Mouse (Mus musculus) limb, embryonic 13.5 days (tissue): ENCODE results near the gene Olfr711. TPM values are rescaled to one million over a fixed set of nuclear protein-coding genes. Genes with fewer than 3 reads are reported as not detected.
"Not testable (repeated sequence)": the region's sequence is repeated elsewhere in the genome, so short reads cannot be mapped to it uniquely, and the experiment has no call there.

ENCODE experiments used
- ATAC-seq: fragments of 200-750 bp; cut with Nextera tagmentation; 2 replicates; pipeline ENCODE4 v1.8.0; 2017; ENCODE audit warnings: low read depth, moderate number of reproducible peaks, moderate TSS enrichment; ENCODE audit not compliant: low FRiP score
- H3K27ac ChIP-seq: fragments of 300-500 bp; sonication (generic); 2 replicates; pipeline ENCODE4 v1.5.1; 2015; ENCODE audit warnings: inconsistent platforms, mild to moderate bottlenecking, moderate library complexity
- H3K27me3 ChIP-seq: fragments of 300-500 bp; sonication (generic); 2 replicates; pipeline ENCODE4 v1.6.1; 2015; ENCODE audit warnings: mild to moderate bottlenecking, inconsistent platforms
- H3K36me3 ChIP-seq: fragments of 300-500 bp; sonication (generic); 2 replicates; pipeline ENCODE4 v1.6.1; 2015; ENCODE audit warnings: inconsistent platforms, mild to moderate bottlenecking, moderate library complexity
- H3K4me1 ChIP-seq: fragments of 300-500 bp; sonication (generic); 2 replicates; pipeline ENCODE4 v1.6.1; 2015; ENCODE audit warnings: inconsistent platforms
- H3K4me2 ChIP-seq: fragments of 300-500 bp; sonication (generic); replicated peaks from 2 replicates; pipeline ENCODE4 v1.6.1; 2015; ENCODE audit warnings: inconsistent platforms, mild to moderate bottlenecking, moderate library complexity
- H3K4me3 ChIP-seq: fragments of 300-500 bp; sonication (generic); 2 replicates; pipeline ENCODE4 v1.5.1; 2015; ENCODE audit warnings: moderate library complexity, mild to moderate bottlenecking, inconsistent platforms
- H3K9ac ChIP-seq: fragments of 300-500 bp; sonication (generic); 2 replicates; pipeline ENCODE4 v1.6.1; 2015; ENCODE audit warnings: mild to moderate bottlenecking, inconsistent platforms
- H3K9me3 ChIP-seq: fragments of 300-500 bp; sonication (generic); 2 replicates; pipeline ENCODE4 v1.6.1; 2016; ENCODE audit warnings: inconsistent platforms
- WGBS: fragments of 180-500 bp; shearing (Covaris S2); methylation state at CpG from one replicate; pipeline ENCODE4 v1.1.7; 2015; 5-methylcytosine and 5-hydroxymethylcytosine counted together
- polyA plus RNA-seq: library from polyadenylated mRNA; unstranded; fragments of >200 nt; fragmentation: Nextera tagmentation; extraction: Ambion mirVana; gene quantifications from 2 replicates; pipeline ENCODE4 v1.2.1, GENCODE M21; 2015

Olfr711 gene
- polyA plus RNA-seq = not detected in 2 replicates

DNA sequence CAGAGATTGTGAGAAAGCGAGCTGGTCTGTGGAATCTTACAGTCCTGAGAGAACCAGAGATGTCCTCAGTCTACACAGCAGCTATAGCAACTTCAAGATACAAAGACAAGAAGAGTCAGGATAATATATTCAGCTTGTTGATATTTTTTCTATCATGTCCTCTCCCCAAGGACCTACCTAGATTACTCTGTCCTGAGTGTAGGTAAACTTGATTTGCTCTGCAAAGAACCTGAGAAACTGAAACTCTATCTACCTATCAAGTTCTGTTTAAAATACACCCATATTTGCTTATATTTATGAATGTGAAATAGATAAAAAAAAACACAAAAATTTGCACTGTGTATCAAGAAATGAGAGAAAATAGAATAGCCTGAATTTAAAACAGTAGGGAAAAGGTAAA lies at the start of gene Olfr711:
Olfr711 (minus strand) TSS at position 101 of the 400 bp plus-strand sequence.
- no peaks in the 10 kb centered on the region for H3K4me1 ChIP-seq
- H3K27me3 ChIP-seq = no peaks in the 10 kb centered on the region
- ATAC-seq = no peak
- H3K9me3 ChIP-seq = no peaks in the 10 kb centered on the region
- no peak within 1 kb of the TSS for H3K9ac ChIP-seq
- H3K36me3 ChIP-seq = no peaks in the 10 kb centered on the region
- H3K27ac ChIP-seq = no peak within 1 kb of the TSS
- 61% methylated on average over 1 of the region's 1 CpGs for WGBS
- no peak within 1 kb of the TSS for H3K4me3 ChIP-seq
- no peak within 1 kb of the TSS for H3K4me2 ChIP-seq

DNA sequence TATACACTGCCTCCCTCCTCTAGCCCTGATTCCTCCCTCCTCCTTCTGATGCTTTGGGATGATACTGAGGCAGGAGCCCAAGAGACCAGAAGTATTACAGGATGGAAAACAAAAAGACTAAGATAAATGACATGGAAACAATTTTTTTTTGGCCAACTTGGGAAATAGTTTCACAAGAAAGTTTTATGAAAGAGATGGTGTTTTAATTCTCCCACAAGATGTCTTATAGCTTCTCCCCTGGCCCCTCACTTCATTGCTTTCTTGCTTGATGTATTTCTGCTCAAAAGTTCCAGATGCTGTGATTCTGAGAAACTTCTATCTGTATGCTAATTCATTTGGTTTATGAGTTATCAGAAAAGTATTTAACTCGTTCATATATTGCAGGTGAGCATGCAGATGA lies 30.7 kb upstream of the Olfr711 start, which contains the start of gene Olfr2:
Olfr2 (minus strand) TSS at position 101 of the 400 bp plus-strand sequence.
- ATAC-seq = no peak
- Histone ChIP-seq H3K36me3 (no peaks in the 10 kb centered on the region), H3K9ac (no peak within 1 kb of the TSS), H3K4me2 (no peak within 1 kb of the TSS), H3K27ac (no peak within 1 kb of the TSS), H3K27me3 (no peaks in the 10 kb centered on the region), H3K4me1 (no peaks in the 10 kb centered on the region), H3K4me3 (no peak within 1 kb of the TSS), H3K9me3 (no peaks in the 10 kb centered on the region)
- 45% methylated on average over 1 of the region's 1 CpGs for WGBS

DNA sequence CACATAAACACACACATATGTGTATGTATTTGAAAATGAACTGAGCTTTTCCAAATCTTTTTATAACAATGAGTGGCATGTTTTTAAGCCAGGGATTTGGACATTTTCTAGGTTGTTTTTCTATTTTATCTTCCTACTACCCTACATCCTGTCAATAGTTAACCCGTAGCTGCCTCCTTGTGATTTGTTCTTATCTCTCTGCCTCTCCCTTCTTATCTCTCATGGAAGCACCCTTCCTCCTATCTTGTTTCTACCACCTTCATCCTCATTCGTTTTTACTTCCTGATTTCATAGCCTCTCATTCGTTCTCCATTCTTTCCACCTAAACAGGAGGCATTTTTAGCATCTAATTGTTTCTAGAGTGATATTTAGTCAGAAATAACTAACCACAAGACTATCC lies 28.9 kb upstream of the Olfr711 start:
- WGBS = 58% methylated on average over 3 of the region's 3 CpGs
- no peaks in the 10 kb centered on the region for H3K4me1 ChIP-seq
- no peak for ATAC-seq

DNA sequence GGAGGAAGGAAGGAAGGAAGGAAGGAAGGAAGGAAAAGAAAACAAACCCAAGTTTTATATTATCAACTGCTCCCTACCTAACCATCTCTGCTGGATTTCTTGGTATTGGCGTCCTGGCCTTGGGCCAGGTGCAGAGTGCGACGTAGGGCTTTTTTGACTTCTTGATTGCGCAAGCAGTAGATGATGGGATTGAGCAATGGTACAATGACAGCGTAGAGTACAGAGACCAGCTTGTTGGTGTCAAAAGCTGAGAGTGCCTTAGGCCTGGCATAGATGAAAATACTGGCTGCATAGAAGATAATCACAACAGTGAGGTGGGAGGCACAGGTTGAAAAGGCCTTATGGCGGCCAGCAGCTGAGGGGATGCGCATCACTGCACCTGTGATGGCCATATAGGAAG lies 25.5 kb upstream of the Olfr711 start:
- Histone ChIP-seq H3K9ac (no peak overlapping the region), H3K4me1 (no peaks in the 10 kb centered on the region), H3K4me3 (no peak overlapping the region), H3K4me2 (no peak overlapping the region), H3K9me3 (no peaks in the 10 kb centered on the region), H3K27ac (no peak overlapping the region), H3K27me3 (no peaks in the 10 kb centered on the region), H3K36me3 (no peaks in the 10 kb centered on the region)
- 84% methylated on average over 7 of the region's 7 CpGs for WGBS
- no peak for ATAC-seq

More for the DNA sequence above, 28.9 kb upstream of the Olfr711 start:
- Histone ChIP-seq H3K36me3 (no peaks in the 10 kb centered on the region), H3K4me2 (no peak overlapping the region), H3K27ac (no peak overlapping the region), H3K4me3 (no peak overlapping the region), H3K27me3 (no peaks in the 10 kb centered on the region), H3K9me3 (no peaks in the 10 kb centered on the region), H3K9ac (no peak overlapping the region)

DNA sequence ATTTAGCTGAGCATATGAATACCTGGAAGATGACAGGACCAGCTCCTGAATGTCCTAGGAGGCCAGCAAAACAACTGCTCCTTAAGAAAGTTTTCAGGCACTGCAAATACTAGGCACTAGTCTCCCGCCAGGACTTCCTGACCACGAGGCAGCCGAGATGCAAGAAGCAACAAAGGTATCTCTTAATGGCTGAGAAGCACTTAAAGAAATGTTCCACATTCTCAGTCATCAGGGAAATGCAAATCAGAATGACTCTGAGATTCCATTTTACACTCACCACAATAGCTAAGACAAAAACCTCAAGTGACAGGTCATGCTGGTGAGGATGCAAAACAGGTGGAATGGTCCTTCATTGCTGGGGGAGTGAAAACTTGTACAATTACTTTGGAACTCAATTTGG lies 10.0 kb upstream of the Olfr711 start:
- no peak overlapping the region for H3K4me2 ChIP-seq
- no peaks in the 10 kb centered on the region for H3K4me1 ChIP-seq
- no peak overlapping the region for H3K9ac ChIP-seq
- H3K4me3 ChIP-seq = no peak overlapping the region
- no peak for ATAC-seq
- WGBS = 88% methylated on average over 3 of the region's 3 CpGs
- no peak overlapping the region for H3K27ac ChIP-seq
- H3K36me3 ChIP-seq = no peaks in the 10 kb centered on the region
- no peaks in the 10 kb centered on the region for H3K27me3 ChIP-seq
- H3K9me3 ChIP-seq = no peaks in the 10 kb centered on the region

DNA sequence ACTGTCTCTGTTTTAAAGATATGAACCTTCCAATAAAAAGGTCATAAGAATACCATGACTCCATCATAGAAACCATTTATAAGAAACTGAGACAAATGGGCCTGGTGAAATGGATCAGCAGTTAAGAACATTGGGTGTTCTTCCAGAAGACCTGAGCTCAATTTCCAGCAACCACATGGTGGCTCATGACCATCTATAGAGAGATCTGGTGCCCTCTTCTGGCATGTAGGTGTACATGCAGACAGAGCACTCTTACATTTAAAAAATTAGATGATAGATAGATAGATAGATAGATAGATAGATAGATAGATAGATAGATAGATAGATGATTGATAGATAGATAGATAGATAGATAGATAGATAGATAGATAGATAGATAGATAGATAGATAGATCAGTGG lies 7.8 kb downstream of the Olfr711 start:
- not testable (repeated sequence) for H3K9me3 ChIP-seq, ATAC-seq, H3K27me3 ChIP-seq

DNA sequence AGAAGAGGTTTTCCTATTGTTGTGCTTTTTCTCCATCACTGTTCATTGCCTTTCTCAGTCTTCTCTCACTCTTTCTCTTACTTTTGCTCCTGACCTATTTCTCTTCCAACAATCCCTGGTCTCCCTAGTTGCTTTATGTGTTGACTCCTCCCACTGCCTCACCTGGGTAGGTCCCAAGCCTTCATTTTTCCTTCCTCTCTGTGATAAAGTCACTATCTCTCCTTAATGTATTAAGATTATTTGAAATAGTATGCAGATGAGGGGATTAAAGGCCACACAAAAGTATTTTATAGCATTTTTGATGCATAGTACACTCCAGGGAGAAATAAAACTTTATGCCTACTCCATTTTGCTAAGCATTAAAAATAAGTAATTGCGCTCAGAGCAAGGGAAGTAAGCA lies 11.4 kb downstream of the Olfr711 start, which contains the start of gene Olfr6:
Olfr6 (minus strand) TSS at position 101 of the 400 bp plus-strand sequence.
- WGBS = 84% methylated on average over 1 of the region's 1 CpGs
- ATAC-seq = no peak
- no peak within 1 kb of the TSS for H3K9ac ChIP-seq
- no peaks in the 10 kb centered on the region for H3K27me3 ChIP-seq
- H3K4me2 ChIP-seq = no peak within 1 kb of the TSS
- H3K4me1 ChIP-seq = no peaks in the 10 kb centered on the region
- no peak within 1 kb of the TSS for H3K27ac ChIP-seq
- H3K9me3 ChIP-seq = no peaks in the 10 kb centered on the region
- H3K4me3 ChIP-seq = no peak within 1 kb of the TSS
- no peaks in the 10 kb centered on the region for H3K36me3 ChIP-seq

More for the DNA sequence above, 7.8 kb downstream of the Olfr711 start:
- H3K27ac ChIP-seq, H3K36me3 ChIP-seq, H3K4me2 ChIP-seq, H3K4me3 ChIP-seq, H3K4me1 ChIP-seq, H3K9ac ChIP-seq: not testable (repeated sequence)

DNA sequence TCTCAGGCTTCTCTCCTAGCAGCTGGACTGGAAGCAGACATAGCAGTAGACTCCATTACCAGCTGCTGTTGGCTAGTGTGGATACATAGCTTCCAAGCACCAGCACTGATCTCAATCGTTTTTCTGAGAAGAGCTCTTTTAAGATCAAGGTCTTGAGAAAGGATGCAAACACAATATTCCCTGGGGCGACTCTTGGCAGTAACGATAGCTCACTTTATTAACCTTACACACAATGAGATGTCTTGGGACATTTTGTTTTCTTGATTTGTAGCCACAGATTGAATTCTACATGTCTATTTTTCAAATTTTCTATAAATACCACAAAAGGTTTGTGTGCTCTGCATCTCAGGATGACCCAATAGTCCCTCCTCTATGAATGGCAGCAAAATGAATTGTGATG lies 27.0 kb downstream of the Olfr711 start, which contains the start of gene Olfr710:
Olfr710 (minus strand) TSS at position 101 of the 400 bp plus-strand sequence.
- Histone ChIP-seq H3K9me3 (no peaks in the 10 kb centered on the region), H3K4me3 (no peak within 1 kb of the TSS), H3K27ac (no peak within 1 kb of the TSS), H3K4me1 (no peaks in the 10 kb centered on the region), H3K4me2 (no peak within 1 kb of the TSS), H3K36me3 (no peaks in the 10 kb centered on the region), H3K27me3 (no peaks in the 10 kb centered on the region), H3K9ac (no peak within 1 kb of the TSS)
- 71% methylated on average over 3 of the region's 3 CpGs for WGBS
- ATAC-seq = no peak

DNA sequence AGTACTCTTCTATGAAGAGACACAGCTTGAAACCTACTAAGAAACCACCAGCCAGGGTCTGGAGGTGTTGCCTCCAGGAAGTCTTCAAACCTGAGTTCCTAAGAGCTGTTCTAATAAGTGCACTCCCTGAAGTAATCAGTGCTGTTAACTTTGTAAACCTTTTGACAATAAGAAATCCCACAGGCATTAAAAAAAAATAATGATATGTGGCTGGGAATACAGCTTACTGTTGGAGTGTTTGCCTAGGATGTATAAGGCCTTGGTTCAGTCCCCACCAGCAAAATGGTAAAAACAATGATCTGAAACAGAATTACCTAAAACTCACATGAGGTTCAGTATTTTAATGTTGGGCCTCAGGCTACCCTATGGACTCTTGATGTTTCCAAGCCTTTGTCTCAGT lies 43.1 kb downstream of the Olfr711 start, which contains the start of gene Olfr709-ps1:
Olfr709-ps1 (minus strand) TSS at position 101 of the 400 bp plus-strand sequence.
- Histone ChIP-seq H3K4me1 (no peaks in the 10 kb centered on the region), H3K4me3 (no peak within 1 kb of the TSS), H3K9ac (no peak within 1 kb of the TSS), H3K27ac (no peak within 1 kb of the TSS), H3K4me2 (no peak within 1 kb of the TSS), H3K9me3 (no peaks in the 10 kb centered on the region), H3K36me3 (no peaks in the 10 kb centered on the region), H3K27me3 (no peaks in the 10 kb centered on the region)
- no peak for ATAC-seq

DNA sequence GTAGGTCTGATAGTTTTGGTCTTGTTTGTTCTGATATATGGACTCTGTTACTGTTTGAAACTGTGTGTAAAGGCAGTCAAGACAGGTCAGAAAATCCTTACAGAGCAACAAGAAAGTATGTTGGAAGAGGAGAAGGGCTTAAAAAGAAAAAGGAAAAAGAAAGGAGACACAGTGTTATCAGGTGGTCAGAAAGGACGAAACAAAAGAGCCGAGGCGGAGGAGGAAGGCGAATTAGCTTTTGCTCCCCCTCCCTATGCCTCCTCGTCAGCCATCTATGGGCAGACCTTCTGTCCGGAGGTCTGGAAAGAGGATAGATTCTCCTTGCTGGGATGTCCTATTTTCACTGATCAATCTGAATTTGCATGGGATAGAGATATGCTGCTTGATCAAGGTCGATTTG lies 54.3 kb downstream of the Olfr711 start:
- H3K36me3 ChIP-seq = not testable (repeated sequence)

More for the DNA sequence above, 54.3 kb downstream of the Olfr711 start:
- H3K9me3 ChIP-seq, H3K4me2 ChIP-seq, H3K4me1 ChIP-seq, H3K4me3 ChIP-seq, ATAC-seq, H3K27ac ChIP-seq, H3K27me3 ChIP-seq, H3K9ac ChIP-seq: not testable (repeated sequence)
- WGBS = 87% methylated on average over 7 of the region's 7 CpGs

Other genes with a start within 250 kb of the Olfr711 start
- gene Olfr697, start 233.0 kb downstream of the Olfr711 start, polyA plus RNA-seq = not detected in 2 replicates
- gene Olfr698, start 220.1 kb downstream of the Olfr711 start, polyA plus RNA-seq = not detected in 2 replicates
- gene Olfr699, start 182.3 kb downstream of the Olfr711 start, polyA plus RNA-seq = not detected in 2 replicates
- not detected in 2 replicates for gene Olfr700, start 166.6 kb downstream of the Olfr711 start, polyA plus RNA-seq
- not detected in 2 replicates for gene Olfr701, start 161.3 kb downstream of the Olfr711 start, polyA plus RNA-seq
- not detected in 2 replicates for gene Olfr702, start 141.6 kb downstream of the Olfr711 start, polyA plus RNA-seq
- not detected in 2 replicates for gene Olfr703, start 132.1 kb downstream of the Olfr711 start, polyA plus RNA-seq
- gene Olfr704, start 112.3 kb downstream of the Olfr711 start, polyA plus RNA-seq = not detected in 2 replicates
- not detected in 2 replicates for gene Olfr705, start 98.6 kb downstream of the Olfr711 start, polyA plus RNA-seq
- gene Olfr706, start 87.3 kb downstream of the Olfr711 start, polyA plus RNA-seq = not detected in 2 replicates
- gene Olfr707, start 74.2 kb downstream of the Olfr711 start, polyA plus RNA-seq = not detected in 2 replicates
- not detected in 2 replicates for gene Olfr1532-ps1, start 67.5 kb downstream of the Olfr711 start, polyA plus RNA-seq
- not detected in 2 replicates for gene Olfr709-ps1, start 43.2 kb downstream of the Olfr711 start, polyA plus RNA-seq
- not detected in 2 replicates for gene Olfr710, start 27.1 kb downstream of the Olfr711 start, polyA plus RNA-seq
- not detected in 2 replicates for gene Olfr6, start 11.5 kb downstream of the Olfr711 start, polyA plus RNA-seq
- gene Olfr2, start 30.6 kb upstream of the Olfr711 start, polyA plus RNA-seq = not detected in 2 replicates
- not detected in 2 replicates for gene Olfr713, start 55.7 kb upstream of the Olfr711 start, polyA plus RNA-seq
- not detected in 2 replicates for gene Olfr714, start 95.5 kb upstream of the Olfr711 start, polyA plus RNA-seq
- not detected in 2 replicates for gene Olfr17, start 117.8 kb upstream of the Olfr711 start, polyA plus RNA-seq
- gene Olfr715b, start 134.9 kb upstream of the Olfr711 start, polyA plus RNA-seq = not detected in 2 replicates
- not detected in 2 replicates for gene Olfr715, start 155.6 kb upstream of the Olfr711 start, polyA plus RNA-seq
- not detected in 2 replicates for gene Olfr716, start 162.9 kb upstream of the Olfr711 start, polyA plus RNA-seq
- not detected in 2 replicates for gene Nlrp14, start 191.5 kb upstream of the Olfr711 start, polyA plus RNA-seq
- not detected in 2 replicates for gene Rbmxl2, start 234.0 kb upstream of the Olfr711 start, polyA plus RNA-seq